Mouse (Mus musculus) myocyte (in vitro differentiated cells): Measurements from ENCODE around the gene Nfu1.

Source experiments
- POLR2A ChIP-seq: IDR thresholded peaks from one replicate; pipeline ENCODE4 v1.6.1; 2011; ENCODE audit warnings: low read depth, mild to moderate bottlenecking, control low read depth, moderate library complexity; ENCODE audit not compliant: insufficient read length
- POLR2AphosphoS2 ChIP-seq: IDR thresholded peaks from one replicate; pipeline ENCODE4 v1.6.1; 2011; ENCODE audit warnings: low read depth, control low read depth; ENCODE audit not compliant: insufficient read length

GRCm38 (mm10) chr6:87042004-87042336, 32.9 kb downstream of the Nfu1 start:
- TF ChIP-seq POLR2AphosphoS2 (no peak), POLR2A (no peak)
